Mouse (Mus musculus) heart, postnatal 4 days (tissue): ENCODE results near the gene A730061H03Rik. TPM values are rescaled to one million over a fixed set of nuclear protein-coding genes. Genes with fewer than 3 reads are reported as not detected.

Experiments
- DNase-seq: peaks from one replicate; pipeline ENCODE4 v3.0.0; 2021
- total RNA-seq, 2 experiments: library from RNA; stranded (reverse); gene quantifications; 2 replicates each; pipeline ENCODE4 v1.2.3; 2021

The A730061H03Rik gene
- not detected for total RNA-seq

DNA sequence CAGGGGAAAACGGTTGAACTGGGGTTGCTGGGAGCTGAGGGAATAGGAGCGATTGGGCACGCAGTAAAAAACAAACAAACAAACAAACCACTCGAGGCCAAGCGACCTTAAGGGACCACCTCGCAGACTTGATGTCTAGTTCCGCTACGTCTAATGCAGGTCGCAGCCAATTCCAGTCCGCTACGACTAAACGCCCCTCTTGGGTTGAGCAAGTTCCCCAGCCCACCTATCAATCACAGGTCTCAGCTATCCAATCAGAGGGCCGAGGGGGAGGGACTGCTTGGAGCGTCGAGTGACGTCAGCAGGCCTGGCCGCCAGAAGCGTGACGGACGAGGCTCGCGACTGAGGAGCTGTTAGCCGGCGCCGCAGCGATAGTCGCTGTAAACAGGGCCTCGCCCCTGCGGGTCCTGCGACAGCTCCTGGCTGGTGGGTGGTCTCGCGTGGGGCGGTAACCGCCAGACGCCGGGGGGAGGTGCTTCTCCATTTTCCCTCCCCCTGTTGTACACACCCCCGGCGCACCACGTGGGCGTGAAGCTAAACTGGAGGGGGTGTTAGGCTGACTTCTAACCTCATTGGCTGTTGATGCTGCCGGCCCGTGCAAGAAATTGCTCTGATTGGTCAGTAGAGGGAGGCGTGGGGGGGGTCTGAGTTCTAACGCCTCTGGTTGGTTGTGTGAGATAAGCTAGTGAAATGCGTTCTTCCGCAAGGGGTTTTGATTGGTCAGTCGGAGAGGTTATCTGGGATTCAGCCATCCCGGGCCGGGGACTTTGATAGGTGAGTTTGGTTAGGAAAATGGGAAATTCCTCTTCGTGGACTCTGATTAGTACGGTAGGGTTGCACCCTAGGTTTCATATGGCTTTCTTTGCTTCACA, at the start of gene A730061H03Rik:
A730061H03Rik (minus strand) TSS at position 205 of the 872 bp plus-strand sequence.
- peak; percentile 98 for DNase-seq

DNA sequence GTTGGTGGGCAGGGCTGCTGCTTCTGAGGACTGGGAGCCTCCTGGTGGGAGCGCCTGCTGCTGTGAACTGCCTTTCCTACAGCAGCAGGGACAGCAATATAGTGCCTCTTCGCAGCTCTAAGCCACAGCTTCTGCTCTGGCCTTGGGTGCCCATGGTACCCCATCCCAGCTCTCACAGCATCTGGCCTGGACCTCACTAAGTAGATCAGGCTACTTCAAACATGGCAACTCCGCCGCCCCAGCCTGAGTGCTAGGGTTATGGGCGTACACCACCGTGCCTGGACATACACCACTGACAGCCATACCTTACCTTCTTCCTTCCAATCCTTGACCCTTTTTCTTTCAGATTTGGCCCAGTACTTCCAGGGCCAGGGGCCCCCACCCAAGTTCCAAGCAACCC, 48.1 kb upstream of the A730061H03Rik start:
- DNase-seq: no peak

DNA sequence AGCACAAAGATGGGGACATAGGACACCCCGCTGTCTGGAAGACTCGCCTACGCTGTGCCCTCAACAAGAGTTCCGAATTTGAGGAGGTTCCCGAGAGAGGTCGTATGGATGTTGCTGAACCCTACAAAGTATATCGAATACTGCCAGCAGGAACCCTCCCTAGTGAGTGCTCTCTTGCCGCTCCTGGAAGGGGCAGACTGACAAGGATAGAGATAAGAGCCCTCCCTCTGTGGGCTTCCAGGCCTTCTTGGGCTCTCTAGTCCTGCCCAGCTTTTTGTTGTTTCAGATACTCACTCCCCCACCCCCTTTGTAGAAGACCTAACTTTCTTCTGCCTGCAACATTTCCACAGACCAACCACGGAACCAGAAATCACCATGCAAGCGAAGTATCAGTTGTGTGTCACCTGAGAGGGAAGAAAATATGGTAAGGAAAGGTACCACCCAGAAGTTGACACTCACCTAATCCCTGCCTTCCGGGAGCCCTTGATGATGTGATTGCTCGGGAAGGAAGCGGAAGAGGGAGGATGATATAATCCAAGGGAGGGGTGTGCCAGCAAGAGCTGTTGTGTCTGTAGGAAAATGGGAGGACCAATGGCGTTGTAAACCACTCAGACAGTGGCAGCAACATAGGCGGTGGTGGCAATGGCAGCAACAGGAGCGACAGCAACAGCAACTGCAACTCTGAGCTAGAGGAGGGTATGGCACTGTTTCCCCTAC, 45.7 kb upstream of the A730061H03Rik start:
- no peak for DNase-seq

DNA sequence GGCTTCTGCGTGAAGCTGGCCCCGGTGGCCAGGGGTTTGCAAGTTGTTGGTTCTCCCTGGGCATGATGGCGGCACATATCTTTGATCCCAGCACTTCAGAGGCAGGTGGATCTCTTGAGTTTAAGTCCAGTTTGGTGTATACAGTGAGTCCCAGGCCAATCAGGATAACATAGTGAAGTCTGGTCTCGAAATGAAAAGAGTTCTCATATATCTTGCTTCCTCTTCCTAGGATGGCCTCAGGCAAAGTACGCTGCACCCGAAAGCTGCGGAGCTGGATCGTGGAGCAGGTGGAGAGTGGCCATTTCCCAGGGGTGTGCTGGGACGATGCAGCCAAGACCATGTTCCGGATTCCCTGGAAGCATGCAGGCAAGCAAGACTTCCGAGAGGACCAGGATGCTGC, 44.6 kb upstream of the A730061H03Rik start:
- DNase-seq: no peak

DNA sequence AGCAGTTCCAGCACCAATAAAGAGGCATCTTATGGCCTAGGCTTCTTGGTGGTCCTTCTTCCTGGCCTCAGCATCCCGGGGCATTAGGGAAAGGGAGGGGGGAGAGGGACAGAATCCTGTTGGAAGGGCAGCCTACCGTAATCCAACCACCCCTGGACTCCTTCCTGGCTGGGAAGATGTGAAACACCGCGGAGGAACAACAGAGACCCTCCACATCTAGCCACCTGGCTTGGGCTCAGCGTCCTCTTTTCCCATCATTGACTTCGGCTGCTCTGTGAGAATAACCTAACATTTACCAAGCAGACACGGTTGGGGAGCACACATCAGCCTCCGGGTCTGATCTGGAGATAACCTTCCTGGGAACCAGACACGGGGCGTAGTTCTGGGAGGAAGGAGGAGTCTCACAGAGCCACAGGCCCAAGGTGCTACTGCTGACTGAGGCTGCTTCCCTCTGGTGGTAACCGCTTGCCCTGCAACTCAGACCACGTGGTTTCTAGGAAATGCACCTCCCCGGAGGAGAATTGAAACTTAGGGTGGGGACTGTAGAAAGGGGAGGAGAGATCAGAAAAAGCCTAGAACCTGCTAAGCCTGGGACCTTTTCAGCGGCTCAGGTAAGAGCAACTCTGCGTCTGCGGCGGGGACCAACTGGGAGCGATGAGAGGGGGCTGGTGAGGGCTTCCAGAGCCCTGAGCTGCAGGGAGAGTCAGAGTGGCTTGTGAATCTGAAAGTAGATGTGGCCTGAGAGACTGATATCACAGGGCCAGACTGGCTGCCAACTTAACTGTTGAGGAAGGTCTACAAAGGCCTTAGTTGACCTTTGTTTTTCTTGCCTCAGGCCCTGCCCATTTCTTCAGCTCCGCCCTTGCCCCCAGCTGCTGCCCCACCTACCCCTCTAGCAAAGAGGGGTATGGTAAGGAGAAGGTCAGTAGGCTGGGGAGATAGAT, 43.7 kb upstream of the A730061H03Rik start:
- peak; percentile 93 for DNase-seq

DNA sequence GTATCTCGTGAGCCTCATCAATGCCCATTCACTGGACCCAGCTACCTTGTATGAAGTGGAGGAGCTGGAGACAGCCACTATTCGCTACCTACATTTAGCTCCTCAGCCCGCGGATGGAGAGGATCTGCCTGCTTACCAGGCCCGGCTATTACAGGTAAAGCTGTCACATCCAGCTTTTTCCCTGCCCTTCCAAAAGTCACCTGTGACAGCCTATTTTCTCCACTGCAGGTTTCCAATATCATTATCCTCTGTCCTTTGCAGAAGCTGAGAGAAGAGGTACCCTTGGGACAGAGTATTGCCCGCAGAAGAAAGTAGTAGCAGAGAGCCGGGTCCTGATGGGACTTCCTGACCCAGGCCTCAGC, 43.0 kb upstream of the A730061H03Rik start, which contains the start of gene Irf9:
Irf9 (plus strand) TSS at position 301 of the 362 bp plus-strand sequence.
- no peak for DNase-seq

DNA sequence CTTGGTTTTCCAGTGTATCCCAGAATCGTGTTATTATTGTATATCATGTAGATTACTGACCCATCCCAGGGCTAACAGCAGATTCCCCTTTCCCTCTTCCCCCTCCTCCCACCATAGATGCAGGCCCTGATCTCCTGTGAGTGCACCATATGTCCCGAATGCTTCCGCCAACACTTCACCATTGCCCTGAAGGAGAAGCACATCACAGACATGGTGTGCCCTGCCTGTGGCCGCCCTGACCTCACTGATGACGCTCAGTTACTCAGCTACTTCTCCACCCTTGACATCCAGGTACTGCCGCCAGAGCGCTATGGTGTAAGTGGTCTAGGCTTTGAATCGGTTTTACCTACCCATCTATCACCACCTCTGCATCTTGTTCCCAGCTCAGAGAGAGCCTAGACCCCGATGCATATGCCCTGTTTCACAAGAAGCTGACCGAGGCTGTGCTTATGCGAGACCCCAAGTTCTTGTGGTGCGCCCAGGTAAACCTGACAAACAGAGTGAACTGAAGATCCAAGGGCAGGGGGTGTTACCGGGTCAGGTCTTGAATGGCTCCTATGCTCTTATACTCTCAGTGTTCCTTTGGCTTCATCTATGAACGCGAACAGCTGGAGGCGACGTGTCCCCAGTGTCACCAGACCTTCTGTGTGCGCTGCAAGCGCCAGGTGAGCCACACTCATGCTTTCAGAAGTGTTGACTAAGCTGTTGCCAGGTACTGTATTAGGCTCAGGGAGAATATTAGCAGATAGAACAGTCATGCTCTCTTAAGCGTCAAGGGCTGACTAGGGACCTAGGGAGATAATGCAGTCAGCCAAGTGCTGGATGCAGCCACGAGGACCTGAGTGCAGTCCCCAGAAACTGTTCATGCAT, 38.5 kb upstream of the A730061H03Rik start:
- no peak for DNase-seq

DNA sequence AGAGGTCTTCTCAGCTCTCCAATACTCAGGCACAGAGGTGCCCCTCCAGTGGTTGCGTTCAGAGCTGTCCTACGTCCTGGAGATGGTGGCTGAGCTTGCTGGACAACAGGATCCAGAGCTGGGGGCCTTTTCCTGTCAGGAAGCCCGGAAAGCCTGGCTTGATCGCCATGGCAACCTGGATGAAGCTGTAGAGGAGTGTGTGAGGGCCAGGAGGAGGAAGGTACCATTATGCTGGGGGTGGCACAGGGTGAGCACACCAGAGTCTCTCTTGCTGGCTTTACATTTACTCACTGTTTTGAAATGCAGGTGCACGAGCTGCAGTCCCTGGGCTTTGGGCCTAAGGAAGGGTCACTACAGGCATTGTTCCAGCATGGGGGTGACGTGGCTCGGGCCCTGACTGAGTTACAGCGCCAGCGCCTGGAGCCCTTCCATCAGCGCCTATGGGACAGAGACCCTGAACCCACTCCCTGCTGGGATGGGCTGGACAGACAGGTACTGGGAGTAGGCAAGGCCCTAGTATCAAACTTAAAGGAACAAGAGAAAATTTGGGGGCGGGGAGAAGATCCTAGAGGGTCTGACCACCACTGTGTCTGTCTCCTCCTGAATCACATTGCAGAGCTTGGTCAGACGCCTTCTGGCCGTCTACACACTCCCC, 36.0 kb upstream of the A730061H03Rik start:
- no peak for DNase-seq

DNA sequence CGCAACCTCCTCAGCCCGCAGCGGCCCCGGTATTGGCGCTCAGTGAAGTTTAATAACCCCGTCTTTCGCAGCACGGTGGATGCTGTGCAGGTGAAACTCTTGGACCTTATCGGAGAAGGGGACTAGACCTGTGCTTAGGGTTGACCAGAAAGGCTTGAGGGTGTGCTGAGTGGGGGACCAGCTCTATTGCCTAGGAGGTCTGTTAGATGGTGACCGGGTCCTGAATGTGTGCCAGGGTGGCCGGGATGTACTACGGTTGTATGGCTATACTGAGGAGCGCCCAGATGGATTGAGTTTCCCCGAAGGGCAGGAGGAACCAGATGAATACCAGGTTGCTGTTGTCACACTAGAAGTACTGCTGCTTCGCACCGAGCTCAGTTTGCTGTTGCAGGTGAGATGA, 32.0 kb upstream of the A730061H03Rik start:
- DNase-seq: no peak

DNA sequence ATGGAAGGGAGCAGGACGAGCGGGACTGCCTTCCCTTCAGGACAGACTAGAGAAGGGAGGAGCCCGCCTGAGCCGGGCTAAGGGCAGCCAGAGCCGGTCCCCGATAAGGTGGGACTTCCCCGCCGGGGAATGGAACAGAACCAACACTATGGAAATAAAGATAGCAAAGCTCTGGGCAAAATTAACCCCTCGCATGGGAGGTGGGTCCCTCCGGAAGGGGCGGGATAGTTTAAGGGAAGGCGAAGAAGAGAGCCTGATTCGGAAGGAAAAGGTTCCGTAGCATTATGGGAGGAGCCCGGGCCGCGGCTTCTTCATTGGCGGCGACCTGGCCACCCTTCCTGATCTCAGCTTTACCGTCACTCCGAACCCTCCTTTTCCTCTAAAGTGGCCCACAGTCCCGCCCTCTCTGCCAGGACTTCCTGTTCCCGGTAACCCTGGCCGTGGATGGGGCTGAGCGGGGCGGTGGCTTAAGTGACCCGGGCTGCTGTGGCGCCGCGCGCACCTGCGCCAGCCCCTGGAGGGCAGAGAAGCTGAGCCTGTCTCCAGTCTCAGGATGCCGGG, 31.2 kb upstream of the A730061H03Rik start, which contains the start of gene Rnf31:
Rnf31 (plus strand) TSS at position 378 of the 561 bp plus-strand sequence.
- DNase-seq: peak; percentile 95

DNA sequence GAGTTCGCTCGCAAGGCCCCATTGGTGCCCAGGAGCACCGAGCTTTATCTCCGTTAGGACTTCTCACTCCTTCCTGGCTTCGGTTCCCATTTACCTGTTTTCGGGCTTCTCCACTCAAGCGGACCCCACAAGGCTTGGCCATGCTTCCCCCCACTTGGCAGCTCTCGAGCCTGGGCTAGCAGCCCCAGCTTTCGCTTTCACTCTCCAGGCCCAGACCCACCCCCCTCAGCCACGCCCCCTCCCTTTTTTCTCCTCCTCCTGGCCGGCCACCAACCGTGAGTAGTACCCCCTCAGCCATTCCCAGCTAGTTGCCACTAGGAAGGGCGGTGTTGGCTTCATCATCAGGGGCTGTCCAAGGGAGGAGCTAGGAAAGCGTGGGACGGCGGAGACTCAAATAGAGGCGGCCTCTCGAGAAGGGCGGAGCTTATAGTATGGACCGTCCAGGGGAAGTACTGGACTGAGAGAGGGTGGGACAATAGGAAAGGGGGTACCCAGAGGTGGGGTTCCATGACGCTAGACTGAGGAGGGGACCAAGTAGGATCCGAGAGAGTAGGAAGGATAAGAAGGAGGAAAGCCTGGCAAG, 30.6 kb upstream of the A730061H03Rik start, which contains the start of gene Psme2:
Psme2 (minus strand) TSS at position 366 of the 583 bp plus-strand sequence.
- DNase-seq: peak; percentile 95

DNA sequence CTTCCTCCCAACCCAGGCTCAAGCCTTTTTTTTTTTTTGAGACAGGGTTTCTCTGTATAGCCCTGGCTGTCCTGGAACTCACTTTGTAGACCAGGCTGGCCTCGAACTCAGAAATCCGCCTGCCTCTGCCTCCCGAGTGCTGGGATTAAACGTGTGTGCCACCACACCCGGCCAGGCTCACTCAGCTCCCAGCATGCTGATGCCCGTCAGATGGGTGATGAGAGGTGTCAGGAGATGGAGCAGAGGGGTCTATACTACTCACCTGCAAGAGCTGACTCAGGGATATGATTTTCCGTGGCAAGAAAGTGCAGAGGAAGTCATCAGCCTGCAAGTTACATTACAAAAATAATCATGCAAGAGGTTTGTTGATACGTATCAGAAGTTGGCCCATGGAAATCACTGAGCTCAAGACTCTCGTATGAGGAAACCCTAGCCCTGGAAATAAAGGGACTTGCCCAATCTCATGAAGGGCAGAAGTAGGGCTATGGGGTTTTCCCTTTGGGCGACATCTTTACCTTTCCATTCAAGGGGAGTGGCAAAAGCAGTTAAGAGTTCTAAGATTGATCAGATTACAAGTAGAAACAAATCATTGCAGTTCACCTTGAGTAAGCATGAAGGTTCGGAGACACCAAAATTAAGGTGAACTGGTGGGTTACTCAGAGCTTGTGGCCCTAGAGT, 29.7 kb upstream of the A730061H03Rik start:
- no peak for DNase-seq

DNA sequence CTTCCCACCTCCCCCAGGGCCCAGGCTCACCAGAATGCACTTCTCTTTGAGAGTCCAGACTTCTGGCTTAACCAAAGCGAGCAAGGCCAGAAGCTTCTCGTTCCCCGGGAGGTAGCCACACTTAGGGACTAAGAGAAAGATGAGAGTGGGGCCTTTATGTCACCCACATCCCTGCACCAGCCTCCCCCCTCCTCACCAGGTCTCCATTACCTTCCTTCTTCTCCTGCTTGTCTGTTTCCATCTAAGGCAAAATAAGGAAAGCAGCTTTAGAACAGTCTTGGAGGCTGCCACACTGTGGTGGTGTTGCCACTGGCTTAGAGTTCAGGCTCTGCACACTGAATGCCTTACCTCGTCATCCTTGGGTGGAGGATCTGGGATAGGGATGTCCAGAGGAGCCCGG, 29.1 kb upstream of the A730061H03Rik start:
- DNase-seq: no peak

DNA sequence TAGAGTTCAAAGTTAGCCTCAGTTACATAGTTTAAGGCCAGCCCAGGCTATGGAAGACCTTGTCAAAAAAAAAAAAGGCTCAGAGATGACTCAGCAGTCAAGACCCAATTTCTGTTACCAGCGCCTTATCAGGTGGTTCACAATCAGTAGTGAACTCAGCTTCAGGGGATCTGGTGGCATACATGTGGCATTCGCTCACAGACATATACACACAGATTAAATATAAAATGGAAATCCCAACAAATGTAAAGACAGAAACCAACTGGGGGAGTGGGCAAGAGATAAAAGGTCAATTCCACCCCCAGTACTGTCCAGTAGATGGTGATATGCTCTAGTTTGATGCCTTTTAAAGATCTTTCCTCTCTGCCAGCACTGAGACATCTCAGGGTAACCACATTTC, 25.9 kb upstream of the A730061H03Rik start:
- DNase-seq: no peak

DNA sequence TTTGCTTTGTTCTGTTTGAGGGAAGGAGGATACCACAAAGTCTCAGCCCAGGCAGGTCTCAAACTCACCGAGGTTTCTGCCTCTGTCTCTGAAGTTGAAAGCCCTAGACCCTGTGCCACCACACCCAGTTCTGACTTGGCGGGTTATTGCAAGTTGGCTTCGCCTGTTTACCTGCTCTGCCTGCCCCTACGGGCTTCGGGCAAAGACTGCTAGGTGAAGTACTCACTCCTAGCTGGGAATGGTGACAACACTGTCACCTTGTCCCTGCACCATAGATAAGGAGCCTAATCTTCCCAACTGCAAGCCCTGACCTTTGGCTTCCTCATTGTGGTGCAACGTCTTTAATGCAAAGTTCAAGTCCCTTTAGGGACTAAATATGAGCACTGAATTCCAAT, 25.4 kb upstream of the A730061H03Rik start:
- DNase-seq: no peak

DNA sequence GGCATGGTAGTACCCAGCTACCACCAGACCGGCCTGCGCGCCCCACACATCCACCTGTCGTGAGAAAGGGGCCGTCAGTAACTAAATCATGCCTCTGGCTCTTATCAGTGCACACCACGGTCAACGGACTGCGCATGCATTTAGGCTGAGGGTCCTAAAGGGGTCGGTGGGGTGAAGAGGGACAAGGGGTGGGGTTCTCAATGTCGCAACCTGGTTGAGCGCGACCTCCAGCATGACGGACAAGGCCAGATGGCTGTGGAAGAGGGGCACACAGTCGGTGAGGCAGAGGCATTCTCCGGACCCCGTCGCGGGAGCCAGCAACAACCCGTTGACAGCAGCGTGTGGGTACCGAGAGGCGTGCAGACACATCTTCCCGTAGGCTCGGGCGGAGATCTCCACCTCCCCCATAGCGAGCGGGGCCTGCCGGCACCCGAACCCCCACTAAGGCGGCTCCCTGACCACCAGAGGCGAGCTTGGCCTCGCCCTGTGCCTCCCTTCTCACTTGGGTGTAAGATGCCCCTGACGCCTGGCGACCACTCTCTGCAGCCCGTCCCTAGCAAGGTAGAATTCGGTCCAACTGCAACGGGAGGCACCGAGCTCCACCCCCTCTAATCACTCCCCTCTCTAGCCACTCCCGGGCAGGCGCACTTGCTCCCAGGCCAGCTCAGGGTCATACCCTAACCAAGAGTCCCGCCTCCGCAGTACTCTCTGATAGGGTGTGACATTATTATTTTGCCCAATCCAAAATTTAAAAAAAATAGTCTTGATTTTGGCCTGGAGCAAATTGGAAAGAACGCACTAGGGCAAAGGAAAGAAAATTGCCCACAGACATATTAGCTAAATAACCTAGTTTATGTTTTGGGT, 24.7 kb upstream of the A730061H03Rik start, which contains the start of gene Emc9:
Emc9 (minus strand) TSS at position 601 of the 864 bp plus-strand sequence.
- DNase-seq: peak; percentile 75

DNA sequence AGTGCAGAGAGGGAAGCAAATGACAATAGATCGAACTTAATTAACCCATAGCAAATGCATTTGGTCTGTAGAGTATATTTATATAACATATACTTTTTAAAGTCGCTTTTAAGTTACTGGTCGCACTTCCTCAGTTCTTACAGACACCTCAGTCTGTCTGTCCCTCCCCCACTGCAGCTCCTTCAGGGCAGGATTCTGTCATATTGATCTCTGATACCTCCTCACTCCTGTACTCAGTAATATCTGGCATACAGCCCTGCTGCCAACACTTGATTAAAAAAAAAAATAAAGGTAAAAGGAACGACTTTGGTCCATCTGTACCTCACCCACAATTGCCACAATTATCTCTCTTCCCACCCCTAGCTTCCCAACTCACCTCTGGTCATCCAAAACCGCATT, 24.1 kb upstream of the A730061H03Rik start:
- DNase-seq: no peak

DNA sequence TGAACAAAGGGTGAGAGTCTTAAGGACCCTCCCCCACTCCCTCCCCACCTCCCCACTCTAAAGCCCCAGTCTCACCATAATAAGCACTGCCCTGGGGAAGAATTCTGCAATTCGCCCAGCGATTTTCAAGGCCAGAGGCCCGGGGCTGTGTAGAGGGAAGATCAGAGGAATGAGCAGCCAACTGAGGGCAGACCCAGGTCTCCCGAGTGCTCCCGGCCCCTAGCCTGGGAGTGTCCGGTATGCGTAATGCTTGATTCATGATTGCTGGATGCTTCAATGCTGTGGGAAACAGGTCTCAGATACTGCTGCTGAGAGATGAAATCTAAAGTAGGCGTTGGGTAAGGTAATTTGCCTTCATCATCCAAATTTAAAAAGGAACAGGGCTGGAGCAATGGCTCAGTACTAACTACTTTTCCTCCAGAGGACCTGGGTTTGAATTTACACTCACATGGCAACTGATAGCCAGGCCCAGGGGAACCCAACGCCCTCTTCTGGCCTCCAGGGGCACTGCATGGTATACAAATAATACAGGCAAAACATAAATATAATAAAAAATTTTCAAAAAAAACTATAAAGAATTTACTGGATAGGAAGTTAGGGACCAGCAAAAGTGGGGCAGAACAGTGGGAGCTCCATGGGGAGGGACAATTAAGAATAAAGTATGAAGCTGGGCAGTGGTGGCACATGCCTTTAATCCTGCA, 21.9 kb upstream of the A730061H03Rik start:
- DNase-seq: no peak
